Mouse (Mus musculus): ENCODE data around the gene Tbccd1.

Tbccd1 gene

DNA sequence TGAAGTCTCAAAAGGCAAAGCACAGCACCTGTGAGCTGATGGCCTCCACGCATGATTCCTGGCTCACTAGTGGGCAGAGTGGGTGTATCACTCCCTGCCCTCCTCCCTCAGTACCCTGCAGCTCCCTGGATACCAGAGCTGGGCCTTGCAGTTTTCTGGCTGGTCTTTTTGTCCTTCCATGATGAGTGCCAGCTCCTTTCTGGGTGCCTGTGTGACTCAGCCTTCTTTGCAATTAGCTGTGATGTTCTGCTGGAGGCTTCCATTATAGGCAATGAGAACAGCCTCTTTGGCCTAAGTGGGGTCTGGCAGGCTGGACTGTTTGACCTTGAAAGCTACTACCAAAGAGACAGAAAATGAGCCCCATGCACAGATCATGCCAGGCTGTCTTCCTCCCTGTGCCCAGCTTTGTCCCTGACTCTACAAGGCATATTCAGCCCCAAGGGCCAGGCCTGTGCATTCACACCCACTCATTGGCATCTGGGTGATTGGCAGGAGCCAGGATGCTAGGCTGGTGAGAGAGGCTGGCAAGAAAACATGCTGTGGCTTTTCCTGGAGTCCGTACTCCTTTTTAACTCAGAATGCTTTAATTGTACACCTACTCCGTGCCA, 78.1 kb downstream of the Tbccd1 start:
- no peak for DNase-seq (ENCODE audit: low spot score)

DNA sequence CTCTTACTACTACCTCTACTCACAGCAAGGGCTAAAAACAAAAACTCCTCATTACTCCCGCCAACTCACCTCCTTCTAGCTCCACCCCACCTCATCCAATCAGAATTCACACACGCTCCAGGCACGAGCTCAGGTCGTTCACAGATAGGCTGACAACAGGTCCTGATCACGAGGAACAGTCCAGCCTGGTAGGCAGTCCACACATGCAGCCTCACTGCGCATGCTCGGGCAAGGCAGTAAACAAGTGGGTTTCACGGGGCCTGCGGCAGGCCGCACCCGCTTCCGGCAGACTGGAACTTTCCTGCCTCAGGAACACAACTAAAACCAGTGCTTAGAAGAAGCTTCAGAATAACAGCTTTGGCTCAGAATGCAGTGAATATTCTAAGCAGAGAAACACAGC, 79.2 kb downstream of the Tbccd1 start:
- peak; percentile 10 for DNase-seq (ENCODE audit: low spot score)

DNA sequence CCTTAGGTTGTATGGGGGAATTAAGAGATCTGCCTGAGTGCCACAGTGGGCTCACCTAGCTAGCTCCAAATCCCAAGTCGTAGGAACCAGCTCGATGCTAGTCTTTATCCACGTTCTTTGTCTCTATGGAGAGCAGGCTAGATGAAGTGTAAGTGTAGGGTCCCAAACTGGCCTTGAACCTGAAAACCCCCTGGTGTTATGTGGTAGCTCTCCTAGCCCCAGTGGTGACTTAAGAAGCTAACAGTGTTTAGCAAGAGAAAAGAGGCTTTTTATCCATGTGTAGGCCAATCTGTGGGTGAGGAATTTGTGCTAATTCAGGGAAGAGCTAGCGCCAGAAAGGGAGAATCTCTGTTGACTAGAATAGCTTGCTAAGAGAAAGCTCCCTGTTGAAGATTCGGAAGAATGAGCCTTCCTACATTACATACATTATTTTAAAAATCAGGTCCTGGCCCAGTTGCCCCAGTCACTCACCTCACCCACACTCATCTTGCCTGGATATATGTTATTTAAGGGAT, 81.9 kb downstream of the Tbccd1 start:
- no peak for DNase-seq (ENCODE audit: low spot score)

DNA sequence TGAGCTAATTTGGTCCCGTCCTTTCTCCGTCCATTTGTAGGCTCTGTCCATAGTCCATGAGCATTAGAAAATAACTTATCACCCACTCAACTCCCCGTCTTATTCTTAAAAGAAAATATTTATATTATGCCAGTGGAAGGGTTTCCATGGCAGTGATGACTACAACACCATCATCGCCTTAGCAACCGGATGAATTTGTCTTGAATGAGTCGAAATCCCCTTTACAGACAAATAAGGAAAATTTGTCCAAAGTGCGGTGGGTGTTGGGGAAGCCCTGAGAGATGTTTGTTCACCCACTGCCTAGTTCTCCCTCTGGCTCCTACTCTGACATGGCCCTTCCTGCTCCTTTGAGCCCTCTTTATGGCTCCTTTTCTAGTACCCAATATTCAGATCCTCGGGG, 88.8 kb downstream of the Tbccd1 start:
- DNase-seq (ENCODE audit: low spot score): no peak

DNA sequence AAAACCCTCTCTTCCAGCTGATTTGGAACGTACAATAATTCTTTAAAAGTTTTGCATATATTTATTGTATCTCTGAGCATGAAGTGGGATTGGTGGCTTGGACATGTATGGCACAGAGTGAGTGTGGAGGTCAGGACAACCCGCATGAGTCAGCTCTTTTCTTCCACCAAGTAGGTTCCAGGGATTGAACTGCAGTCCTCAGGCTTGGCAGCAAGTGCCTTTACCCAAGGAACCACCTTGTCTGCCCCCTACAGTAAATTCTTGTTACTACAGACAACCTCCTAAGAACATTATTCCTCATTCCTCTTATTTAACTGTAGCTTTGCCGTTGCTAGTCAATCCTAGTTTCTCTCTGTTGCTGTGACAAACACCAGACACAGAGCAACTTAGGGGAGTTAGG, 90.1 kb downstream of the Tbccd1 start:
- no peak for DNase-seq (ENCODE audit: low spot score)

DNA sequence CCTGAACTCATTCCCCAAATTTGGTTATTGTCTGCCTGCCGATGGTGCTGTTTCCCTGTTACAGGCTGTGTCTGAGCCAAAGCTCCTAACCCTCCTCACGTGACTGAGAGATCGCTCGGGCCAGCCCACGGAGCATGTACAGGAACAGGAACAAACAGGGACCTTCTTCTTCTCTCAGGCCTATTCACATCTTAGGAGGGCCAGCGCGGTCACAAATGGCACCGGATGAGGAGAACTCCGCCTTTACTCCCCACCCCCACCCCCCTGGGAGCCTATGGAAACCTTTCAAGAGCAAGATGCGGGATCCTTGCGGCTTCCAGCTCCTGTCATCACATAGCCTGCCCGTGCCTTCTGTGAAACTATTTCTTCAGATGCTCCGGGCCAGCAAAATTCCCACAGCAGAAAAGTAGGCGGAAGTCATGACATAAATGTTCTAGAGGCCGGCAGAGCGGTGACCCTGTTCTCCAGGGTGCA, 90.7 kb downstream of the Tbccd1 start:
- no peak for DNase-seq (ENCODE audit: low spot score)

DNA sequence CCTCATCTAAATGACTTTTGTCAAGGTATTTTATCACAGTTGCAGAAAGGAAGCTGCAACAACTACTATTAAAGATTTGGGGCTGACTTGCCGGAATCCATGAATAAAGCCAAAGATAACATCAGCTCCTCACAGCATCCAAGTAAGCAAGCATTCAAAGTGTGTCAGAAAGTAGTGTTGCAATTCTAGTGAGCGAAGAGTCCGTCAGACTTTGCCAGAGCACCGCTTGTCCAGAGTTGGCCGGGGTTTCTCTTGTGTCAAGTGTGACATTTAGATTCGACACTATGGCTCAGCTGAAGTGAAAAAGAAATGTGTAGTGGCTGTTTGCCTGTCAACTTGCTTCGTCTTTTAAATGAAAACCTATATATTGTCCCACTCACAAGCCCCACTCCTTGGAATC, 91.9 kb downstream of the Tbccd1 start:
- no peak for DNase-seq (ENCODE audit: low spot score)

Measured in testis, postnatal 14 days (tissue).